Mouse (Mus musculus): Measurements from ENCODE around the gene Zfp58. TPM values are rescaled to one million over a fixed set of nuclear protein-coding genes. Genes with fewer than 3 reads are reported as not detected.
"Not testable (repeated sequence)": the region's sequence is repeated elsewhere in the genome, so short reads cannot be mapped to it uniquely, and the experiment has no call there.

Gene Zfp58
- total and polyA plus RNA-seq, 2 experiments from 2014 or later: 4.9 TPM

DNA sequence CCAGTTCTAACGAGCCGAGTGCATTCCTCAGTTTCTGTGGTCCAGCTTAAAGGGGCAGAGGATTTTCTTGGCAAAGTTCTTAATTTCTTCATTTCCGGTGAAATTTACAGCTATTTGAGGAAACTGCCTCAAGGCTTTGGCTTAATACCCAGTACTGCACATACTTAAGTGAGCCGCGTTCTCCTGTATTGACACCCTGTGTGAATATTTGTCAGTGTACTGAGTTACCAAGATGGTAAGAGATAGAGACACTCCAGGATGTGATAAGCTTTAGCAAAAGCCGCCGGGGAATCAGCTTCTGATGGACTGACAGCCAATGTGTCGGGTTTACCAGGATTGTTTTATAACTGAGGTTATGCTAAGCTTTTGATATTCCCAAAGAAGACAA is 15.9 kb downstream of the Zfp58 start:
- H3K9me3 ChIP-seq (ENCODE audit: low read length): no peaks in the 10 kb centered on the region
- DNase-seq (no peak), ATAC-seq (peak; percentile 73)
- no peaks in the 10 kb centered on the region for H3K27me3 ChIP-seq (ENCODE audit: insufficient read depth, low read length)
- H3K9ac ChIP-seq: peak overlapping the region; percentile 55
- H3K4me2 ChIP-seq (ENCODE audit: low read depth): peak overlapping the region; percentile 58
- 36% methylated on average over 8 of the region's 8 CpGs for whole genome bisulfite sequencing
- H3K27ac ChIP-seq (ENCODE audit: low read depth, low read length): peak overlapping the region; percentile 57
- H3K4me3 ChIP-seq (ENCODE audit: low read depth, low read length): peak overlapping the region; percentile 56
- peaks cover 4% of the 10 kb centered on the region; the same call in 1 of the 2 replicates for H3K36me3 ChIP-seq (ENCODE audit: insufficient read depth)
- no peak for TF ChIP-seq CTCF (IDR thresholded peaks at IDR 0.05; ENCODE audit: low read depth)
- H3K4me1 ChIP-seq (ENCODE audit: insufficient read depth): peaks cover 6% of the 10 kb centered on the region; the same call in 1 of the 2 replicates

GRCm38 (mm10) chr13:67483625-67484423 is 16.5 kb downstream of the Zfp58 start, which contains the start of gene Zfp874b:
Gene Zfp874b (minus strand): TSS chr13:67484258.
- H3K4me1 ChIP-seq (ENCODE audit: insufficient read depth): peaks cover 6% of the 10 kb centered on the region; the same call in 1 of the 2 replicates
- peak within 1 kb of the TSS; percentile 57 for H3K27ac ChIP-seq (ENCODE audit: low read depth, low read length)
- H3K4me3 ChIP-seq (ENCODE audit: low read depth, low read length): peak within 1 kb of the TSS; percentile 56
- DNase-seq (peak; percentile 91), ATAC-seq (peak; percentile 96)
- 6% methylated on average over 20 of the region's 20 CpGs for WGBS
- H3K9me3 ChIP-seq (ENCODE audit: low read length): no peaks in the 10 kb centered on the region
- peak within 1 kb of the TSS; percentile 58 for H3K4me2 ChIP-seq (ENCODE audit: low read depth)
- peak within 1 kb of the TSS; percentile 55 for H3K9ac ChIP-seq
- H3K27me3 ChIP-seq (ENCODE audit: insufficient read depth, low read length): no peaks in the 10 kb centered on the region
- no peak for TF ChIP-seq CTCF (IDR thresholded peaks at IDR 0.05; ENCODE audit: low read depth)
- no peaks in the 10 kb centered on the region for H3K36me3 ChIP-seq (ENCODE audit: insufficient read depth)

GRCm38 (mm10) chr13:67481528-67481927 is 18.8 kb downstream of the Zfp58 start:
- ATAC-seq (no peak), DNase-seq (no peak)
- Histone ChIP-seq H3K4me2 (ENCODE audit: low read depth) (no peak overlapping the region), H3K27ac (ENCODE audit: low read depth, low read length) (no peak overlapping the region), H3K9ac (no peak overlapping the region), H3K9me3 (ENCODE audit: low read length) (no peaks in the 10 kb centered on the region), H3K27me3 (ENCODE audit: insufficient read depth, low read length) (no peaks in the 10 kb centered on the region), H3K36me3 (ENCODE audit: insufficient read depth) (peaks cover 3% of the 10 kb centered on the region; the same call in 1 of the 2 replicates), H3K4me3 (ENCODE audit: low read depth, low read length) (no peak overlapping the region), H3K4me1 (ENCODE audit: insufficient read depth) (peaks cover 6% of the 10 kb centered on the region; the same call in 1 of the 2 replicates)
- TF ChIP-seq CTCF (IDR thresholded peaks at IDR 0.05; ENCODE audit: low read depth): no peak; the same call in 1 of the 2 replicates
- 60% methylated on average over 4 of the region's 4 CpGs for WGBS

DNA sequence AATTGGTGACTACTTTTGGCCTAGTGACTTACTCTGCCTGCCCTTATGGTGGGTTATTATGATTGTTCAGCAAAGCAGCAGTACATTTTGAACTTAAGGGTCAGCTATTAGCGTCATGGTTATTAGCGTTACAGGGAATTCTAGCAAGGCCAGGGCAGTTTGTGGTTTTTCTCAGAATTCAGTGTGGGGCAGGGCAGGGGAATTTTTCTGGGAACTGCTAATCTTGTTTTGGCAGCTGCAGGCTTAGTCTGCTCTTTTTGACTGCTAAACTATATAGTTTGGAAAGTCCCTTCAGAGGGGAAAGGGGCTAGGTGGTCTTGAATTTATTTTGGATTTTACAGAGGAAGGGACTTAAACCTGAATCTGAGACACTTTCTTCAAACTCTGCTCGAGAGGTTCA is 31.1 kb downstream of the Zfp58 start:
- Histone ChIP-seq H3K9ac (no peak overlapping the region), H3K36me3 (ENCODE audit: insufficient read depth) (peaks cover 25% of the 10 kb centered on the region), H3K4me2 (ENCODE audit: low read depth) (no peak overlapping the region), H3K27me3 (ENCODE audit: insufficient read depth, low read length) (no peaks in the 10 kb centered on the region), H3K27ac (ENCODE audit: low read depth, low read length) (no peak overlapping the region), H3K4me3 (ENCODE audit: low read depth, low read length) (no peak overlapping the region), H3K9me3 (ENCODE audit: low read length) (no peaks in the 10 kb centered on the region), H3K4me1 (ENCODE audit: insufficient read depth) (no peaks in the 10 kb centered on the region)
- DNase-seq: no peak
- TF ChIP-seq CTCF (IDR thresholded peaks at IDR 0.05; ENCODE audit: low read depth): no peak
- WGBS: 92% methylated on average over 3 of the region's 3 CpGs
- ATAC-seq: no peak

GRCm38 (mm10) chr13:67463506-67464185 is 36.7 kb downstream of the Zfp58 start:
- not testable (repeated sequence) for H3K4me1 ChIP-seq (ENCODE audit: insufficient read depth); H3K27ac ChIP-seq (ENCODE audit: low read depth, low read length); H3K36me3 ChIP-seq (ENCODE audit: insufficient read depth); H3K4me3 ChIP-seq (ENCODE audit: low read depth, low read length); H3K4me2 ChIP-seq (ENCODE audit: low read depth); H3K27me3 ChIP-seq (ENCODE audit: insufficient read depth, low read length); H3K9ac ChIP-seq; ATAC-seq; H3K9me3 ChIP-seq (ENCODE audit: low read length); DNase-seq
- WGBS: 82% methylated on average over 3 of the region's 5 CpGs

- no peaks in the 10 kb centered on the region for H3K27me3 ChIP-seq (ENCODE audit: insufficient read depth, low read length)
- DNase-seq: no peak
- no peaks in the 10 kb centered on the region for H3K36me3 ChIP-seq (ENCODE audit: insufficient read depth)
- H3K4me1 ChIP-seq (ENCODE audit: insufficient read depth): no peaks in the 10 kb centered on the region; the same call in 1 of the 2 replicates
- no peak for TF ChIP-seq CTCF (IDR thresholded peaks at IDR 0.05; ENCODE audit: low read depth)
- 0 out of 2 replicates have a peak overlapping the region, but pooled peaks have one; percentile 56 for H3K9ac ChIP-seq
- H3K27ac ChIP-seq (ENCODE audit: low read depth, low read length): no peak overlapping the region
- 2% methylated on average over 3 of the region's 3 CpGs for WGBS
- ATAC-seq: peak; percentile 15
- peak overlapping the region; percentile 82 for H3K4me2 ChIP-seq (ENCODE audit: low read depth)
- peak overlapping the region; percentile 50 for H3K4me3 ChIP-seq (ENCODE audit: low read depth, low read length)
- no peaks in the 10 kb centered on the region for H3K9me3 ChIP-seq (ENCODE audit: low read length)
Observed at GRCm38 (mm10) chr13:67452021-67452309, 48.4 kb downstream of the Zfp58 start.

Measured in forebrain, postnatal 0 days (tissue).